Mouse (Mus musculus) cerebellum, adult 2 months (tissue): Measurements from ENCODE around the gene Myh2. TPM values are rescaled to one million over a fixed set of nuclear protein-coding genes. Genes with fewer than 3 reads are reported as not detected.

ENCODE experiments used
- DNase-seq, 2 experiments: peaks; one replicate each; pipeline ENCODE4 v3.0.0; 2021
- H3K27ac ChIP-seq: fragments of 200-500 bp; 2 replicates; pipeline ENCODE4 v1.5.1; 2012; ENCODE audit warnings: low read length, control low read depth, inconsistent platforms; ENCODE audit not compliant: insufficient read depth
- H3K27me3 ChIP-seq: fragments of 200-500 bp; 2 replicates; pipeline ENCODE4 v1.6.1; 2012; ENCODE audit warnings: inconsistent platforms, mild to moderate bottlenecking, low read length, moderate library complexity; ENCODE audit not compliant: control insufficient read depth, insufficient read depth
- H3K4me1 ChIP-seq: fragments of 200-500 bp; 2 replicates; pipeline ENCODE4 v1.6.1; 2011; ENCODE audit warnings: low read length; ENCODE audit not compliant: control insufficient read depth, insufficient read depth
- H3K4me3 ChIP-seq: fragments of 200-500 bp; replicated peaks from 2 replicates; pipeline ENCODE3; 2011; ENCODE audit warnings: mild to moderate bottlenecking, low read depth, low read length, control low read depth; ENCODE audit not compliant: insufficient read depth
- CTCF ChIP-seq: fragments of 200-500 bp; IDR thresholded peaks from 2 replicates; pipeline ENCODE4 v1.5.1; 2011; ENCODE audit warnings: low read depth, mild to moderate bottlenecking, control low read depth, low read length, moderate library complexity, borderline replicate concordance; ENCODE audit not compliant: insufficient read depth
- POLR2A ChIP-seq: fragments of 200-500 bp; IDR thresholded peaks from 2 replicates; pipeline ENCODE4 v1.6.1; 2011; ENCODE audit warnings: low read length, control low read depth, borderline replicate concordance; ENCODE audit not compliant: insufficient read depth
- WGBS: fragments of 180-500 bp; shearing (Covaris S2); methylation state at CpG from one replicate; pipeline ENCODE4 v1.1.7; 2018; 5-methylcytosine and 5-hydroxymethylcytosine counted together
- polyA plus RNA-seq: library from polyadenylated mRNA; depleted of rRNA; stranded (reverse); fragments of >200 nt; gene quantifications from 2 replicates; pipeline ENCODE4 v1.2.3, GENCODE M21; 2012

Myh2 gene
- polyA plus RNA-seq, 1 experiment, result not detected

DNA sequence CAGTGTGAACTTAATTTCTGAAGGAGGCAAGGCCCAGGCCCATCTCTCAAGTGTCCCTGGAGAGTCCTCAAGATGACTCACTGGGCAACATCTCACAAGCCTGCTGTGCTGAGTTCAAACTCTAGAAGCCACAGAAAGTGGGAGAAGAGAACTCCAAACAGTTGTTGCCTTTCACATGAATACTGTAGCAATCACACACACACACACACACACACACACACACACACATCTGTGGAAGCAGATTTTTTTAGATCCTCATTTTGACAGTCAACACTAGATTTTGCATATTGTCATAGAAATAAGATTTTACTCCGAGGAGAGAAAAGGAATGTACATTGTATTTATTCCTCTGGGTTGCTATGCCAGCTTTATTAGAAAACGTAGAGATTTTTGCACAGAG, 20.0 kb downstream of the Myh2 start:
- no peak overlapping the region for H3K27ac ChIP-seq
- no peaks in the 10 kb centered on the region for H3K27me3 ChIP-seq
- DNase-seq, result no peak
- WGBS, result 89% methylated on average over 2 of the region's 2 CpGs
- H3K4me3 ChIP-seq, result no peak overlapping the region
- H3K4me1 ChIP-seq, result no peaks in the 10 kb centered on the region
- no peak for TF ChIP-seq POLR2A
- TF ChIP-seq CTCF, result no peak

- Histone ChIP-seq H3K4me3 (no peak overlapping the region), H3K27ac (no peak overlapping the region), H3K27me3 (no peaks in the 10 kb centered on the region), H3K4me1 (no peaks in the 10 kb centered on the region)
- WGBS, result 91% methylated on average over 14 of the region's 14 CpGs
- TF ChIP-seq CTCF (no peak), POLR2A (no peak)
- no peak for DNase-seq
Measured at GRCm38 (mm10) chr11:67191496-67191895, 20.7 kb downstream of the Myh2 start.

- TF ChIP-seq POLR2A (no peak), CTCF (no peak)
- no peak for DNase-seq
- Histone ChIP-seq H3K27ac (no peak overlapping the region), H3K4me3 (no peak overlapping the region), H3K27me3 (no peaks in the 10 kb centered on the region), H3K4me1 (no peaks in the 10 kb centered on the region)
- WGBS, result 33% methylated on average over 1 of the region's 1 CpGs
Measured at GRCm38 (mm10) chr11:67199321-67199720, 28.5 kb downstream of the Myh2 start.

DNA sequence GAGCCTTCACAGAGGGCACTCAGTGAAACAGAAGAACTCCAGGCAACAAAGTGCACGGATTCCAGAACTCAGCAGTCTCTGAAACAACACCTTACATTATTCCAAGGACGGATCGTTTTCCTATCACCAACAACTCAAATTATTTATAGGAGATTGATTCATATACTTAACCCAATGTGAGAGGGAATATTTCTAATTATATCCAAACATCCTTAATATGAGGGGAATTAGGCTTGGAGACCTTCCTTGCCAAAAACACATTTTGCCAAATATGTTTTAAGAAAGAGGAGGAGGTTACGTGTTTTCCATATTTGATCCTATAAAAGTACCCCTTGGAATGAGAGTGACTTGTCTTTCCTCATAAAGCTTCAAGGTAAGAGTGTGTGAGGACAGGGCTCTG, 28.9 kb downstream of the Myh2 start, which contains the start of gene Myh1:
Myh1 (plus strand) TSS at position 301 of the 400 bp plus-strand sequence.
- Histone ChIP-seq H3K27ac (no peak within 1 kb of the TSS), H3K4me3 (no peak within 1 kb of the TSS), H3K27me3 (no peaks in the 10 kb centered on the region), H3K4me1 (no peaks in the 10 kb centered on the region)
- 60% methylated on average over 4 of the region's 4 CpGs for WGBS
- DNase-seq, result no peak
- TF ChIP-seq POLR2A (no peak), CTCF (no peak)

- WGBS, result 26% methylated on average over 3 of the region's 3 CpGs
- TF ChIP-seq POLR2A, result no peak
- TF ChIP-seq CTCF, result no peak
- DNase-seq, result no peak
- H3K27ac ChIP-seq, result no peak overlapping the region
- no peak overlapping the region for H3K4me3 ChIP-seq
- no peaks in the 10 kb centered on the region for H3K27me3 ChIP-seq
- H3K4me1 ChIP-seq, result no peaks in the 10 kb centered on the region
Measured at GRCm38 (mm10) chr11:67204766-67205165, 33.9 kb downstream of the Myh2 start.

DNA sequence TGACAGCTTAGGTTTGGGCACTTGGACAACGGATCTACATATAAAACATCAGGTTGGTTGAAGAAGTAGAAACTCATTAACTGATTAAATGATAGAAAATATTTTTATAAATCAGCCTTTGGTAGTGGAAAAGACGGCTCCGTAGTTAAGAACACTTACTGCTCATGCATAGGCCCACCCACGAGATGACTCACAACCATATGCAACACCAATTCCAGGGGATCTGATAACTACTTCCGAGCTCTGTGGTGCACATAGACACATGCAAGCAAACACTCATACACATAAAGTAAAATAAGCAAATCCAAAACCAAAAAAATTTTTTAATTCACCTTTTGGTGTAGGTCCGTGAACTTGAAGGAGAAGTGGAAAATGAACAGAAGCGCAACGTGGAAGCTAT, 51.0 kb downstream of the Myh2 start:
- no peak for DNase-seq
- WGBS, result 96% methylated on average over 8 of the region's 8 CpGs

DNA sequence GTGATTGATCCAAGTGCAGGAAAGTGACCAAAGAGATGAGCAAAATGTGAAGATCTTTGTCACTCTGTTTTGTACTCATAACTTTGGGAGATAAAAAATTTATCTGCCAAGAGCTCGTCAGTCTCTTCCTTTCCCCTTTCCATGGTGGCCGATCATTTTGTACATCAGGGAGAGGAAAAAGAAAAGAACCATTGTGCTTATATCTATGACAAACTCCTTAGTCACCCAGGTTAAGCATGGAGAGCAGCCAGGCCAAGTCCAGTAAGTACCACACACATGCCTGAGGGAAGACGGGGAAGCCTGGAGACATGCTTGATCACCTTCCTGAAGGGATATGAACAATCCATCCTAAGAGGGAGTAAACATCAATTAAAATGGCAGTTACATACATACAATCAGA, 53.6 kb downstream of the Myh2 start:
- DNase-seq, result no peak
- TF ChIP-seq POLR2A, result no peak
- TF ChIP-seq CTCF, result no peak
- H3K27me3 ChIP-seq, result no peaks in the 10 kb centered on the region

More for the DNA sequence above, 51.0 kb downstream of the Myh2 start:
- TF ChIP-seq POLR2A (no peak), CTCF (no peak)
- no peak overlapping the region for H3K27ac ChIP-seq
- no peaks in the 10 kb centered on the region for H3K27me3 ChIP-seq
- H3K4me1 ChIP-seq, result no peaks in the 10 kb centered on the region
- no peak overlapping the region for H3K4me3 ChIP-seq

DNA sequence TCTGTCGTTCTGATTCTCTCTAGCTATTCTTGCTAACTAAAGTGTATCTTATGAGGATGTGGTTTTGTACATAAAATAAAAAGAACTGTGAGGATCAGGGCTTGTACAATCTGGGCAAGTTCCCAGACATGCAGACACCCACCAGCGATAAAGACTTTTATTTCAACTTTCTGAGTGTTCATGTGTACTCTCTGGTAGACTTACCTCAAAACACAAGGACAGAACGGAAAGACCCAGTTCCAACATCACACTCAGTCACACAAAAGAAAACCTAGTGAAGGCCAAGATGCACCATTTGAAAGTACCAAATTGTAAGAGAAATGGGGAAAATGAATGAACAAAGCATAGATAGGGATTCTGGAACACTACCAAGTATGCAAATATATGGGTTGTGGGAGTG, 57.9 kb downstream of the Myh2 start:
- H3K4me3 ChIP-seq, result no peak overlapping the region
- DNase-seq, result no peak
- TF ChIP-seq CTCF, result no peak
- no peak for TF ChIP-seq POLR2A
- no peaks in the 10 kb centered on the region for H3K4me1 ChIP-seq
- 40% methylated on average over 3 of the region's 3 CpGs for WGBS
- no peak overlapping the region for H3K27ac ChIP-seq
- no peaks in the 10 kb centered on the region for H3K27me3 ChIP-seq

More for the DNA sequence above, 53.6 kb downstream of the Myh2 start:
- Histone ChIP-seq H3K4me1 (no peaks in the 10 kb centered on the region), H3K4me3 (no peak overlapping the region), H3K27ac (no peak overlapping the region)
- WGBS, result 78% methylated on average over 3 of the region's 3 CpGs
